Mouse (Mus musculus): Measurements from ENCODE around the gene Pet117. TPM values are rescaled to one million over a fixed set of nuclear protein-coding genes. Genes with fewer than 3 reads are reported as not detected.
"Not testable (repeated sequence)": the region's sequence is repeated elsewhere in the genome, so short reads cannot be mapped to it uniquely, and the experiment has no call there.

The Pet117 gene
- polyA plus RNA-seq, 1 experiment from 2014 or later, result 2.8 TPM

GRCm38 (mm10) chr2:144338149-144338548, 30.6 kb upstream of the Pet117 start:
- not testable (repeated sequence) for ATAC-seq; H3K9ac ChIP-seq; H3K9me3 ChIP-seq; H3K27me3 ChIP-seq (replicated peaks); H3K36me3 ChIP-seq; H3K4me3 ChIP-seq (replicated peaks); H3K27ac ChIP-seq; H3K4me2 ChIP-seq (replicated peaks); H3K4me1 ChIP-seq (replicated peaks)
- WGBS, result 83% methylated on average over 6 of the region's 6 CpGs

- 62% methylated on average over 4 of the region's 4 CpGs for WGBS
- Histone ChIP-seq H3K4me2 (replicated peaks) (no peak overlapping the region), H3K36me3 (no peaks in the 10 kb centered on the region), H3K4me1 (replicated peaks) (no peaks in the 10 kb centered on the region), H3K27ac (no peak overlapping the region), H3K9me3 (no peaks in the 10 kb centered on the region), H3K4me3 (replicated peaks) (no peak overlapping the region), H3K27me3 (replicated peaks) (no peaks in the 10 kb centered on the region), H3K9ac (no peak overlapping the region)
- ATAC-seq, result no peak
Observed at GRCm38 (mm10) chr2:144343158-144343557, 25.6 kb upstream of the Pet117 start.

- Histone ChIP-seq H3K4me1 (replicated peaks) (no peaks in the 10 kb centered on the region), H3K4me3 (replicated peaks) (no peak overlapping the region), H3K9me3 (no peaks in the 10 kb centered on the region), H3K27ac (no peak overlapping the region), H3K36me3 (no peaks in the 10 kb centered on the region), H3K27me3 (replicated peaks) (no peaks in the 10 kb centered on the region), H3K9ac (no peak overlapping the region), H3K4me2 (replicated peaks) (no peak overlapping the region)
- WGBS, result 65% methylated on average over 3 of the region's 3 CpGs
- ATAC-seq, result no peak
Observed at GRCm38 (mm10) chr2:144348525-144348924, 20.3 kb upstream of the Pet117 start.

GRCm38 (mm10) chr2:144352843-144353242, 16.0 kb upstream of the Pet117 start:
- no peak overlapping the region for H3K27ac ChIP-seq
- H3K4me3 ChIP-seq (replicated peaks), result no peak overlapping the region
- H3K36me3 ChIP-seq, result no peaks in the 10 kb centered on the region
- no peaks in the 10 kb centered on the region for H3K4me1 ChIP-seq (replicated peaks)
- no peak overlapping the region for H3K9ac ChIP-seq
- no peaks in the 10 kb centered on the region for H3K9me3 ChIP-seq
- WGBS, result 79% methylated on average over 11 of the region's 11 CpGs
- H3K4me2 ChIP-seq (replicated peaks), result no peak overlapping the region
- no peaks in the 10 kb centered on the region for H3K27me3 ChIP-seq (replicated peaks)
- no peak for ATAC-seq

- Histone ChIP-seq H3K4me2 (replicated peaks) (peak overlapping the region; percentile 60), H3K9ac (peak overlapping the region; percentile 78), H3K27me3 (replicated peaks) (no peaks in the 10 kb centered on the region), H3K9me3 (no peaks in the 10 kb centered on the region), H3K36me3 (peaks cover 6% of the 10 kb centered on the region; the same call in 1 of the 2 replicates), H3K27ac (peak overlapping the region; percentile 94), H3K4me3 (replicated peaks) (peak overlapping the region; percentile 67), H3K4me1 (replicated peaks) (0 out of 2 replicates have a peak, but pooled peaks cover 3% of the 10 kb centered on the region)
- WGBS, result 0% methylated on average over 43 of the region's 43 CpGs
- ATAC-seq, result peak; percentile 92
Observed at GRCm38 (mm10) chr2:144369020-144369421, 225 bp downstream of the Pet117 start.

- under 1% methylated on average over 12 of the region's 12 CpGs for WGBS
- no peaks in the 10 kb centered on the region for H3K27me3 ChIP-seq (replicated peaks)
- peak; percentile 44 for ATAC-seq
- peak overlapping the region; percentile 94 for H3K27ac ChIP-seq
- peak overlapping the region; percentile 67 for H3K4me3 ChIP-seq (replicated peaks)
- H3K9ac ChIP-seq, result peak overlapping the region; percentile 78
- H3K9me3 ChIP-seq, result no peaks in the 10 kb centered on the region
- peak overlapping the region; percentile 60 for H3K4me2 ChIP-seq (replicated peaks)
- peaks cover 10% of the 10 kb centered on the region; the same call in 1 of the 2 replicates for H3K36me3 ChIP-seq
- 0 out of 2 replicates have a peak, but pooled peaks cover 3% of the 10 kb centered on the region for H3K4me1 ChIP-seq (replicated peaks)
Observed at GRCm38 (mm10) chr2:144369511-144369910, 715 bp downstream of the Pet117 start.

- no peak for ATAC-seq
- Histone ChIP-seq H3K4me2 (replicated peaks) (no peak overlapping the region), H3K4me1 (replicated peaks) (0 out of 2 replicates have a peak, but pooled peaks cover 3% of the 10 kb centered on the region), H3K36me3 (peaks cover 16% of the 10 kb centered on the region), H3K9me3 (no peaks in the 10 kb centered on the region), H3K27ac (no peak overlapping the region), H3K9ac (no peak overlapping the region), H3K4me3 (replicated peaks) (no peak overlapping the region), H3K27me3 (replicated peaks) (no peaks in the 10 kb centered on the region)
- 90% methylated on average over 4 of the region's 4 CpGs for WGBS
Observed at GRCm38 (mm10) chr2:144371566-144371965, 2.8 kb downstream of the Pet117 start.

GRCm38 (mm10) chr2:144373063-144373462, 4.3 kb downstream of the Pet117 start:
- Histone ChIP-seq H3K9me3 (no peaks in the 10 kb centered on the region), H3K27ac (no peak overlapping the region), H3K27me3 (replicated peaks) (no peaks in the 10 kb centered on the region), H3K36me3 (peaks cover 21% of the 10 kb centered on the region), H3K4me1 (replicated peaks) (0 out of 2 replicates have a peak, but pooled peaks cover 3% of the 10 kb centered on the region), H3K4me3 (replicated peaks) (no peak overlapping the region), H3K9ac (no peak overlapping the region), H3K4me2 (replicated peaks) (no peak overlapping the region)
- WGBS, result 91% methylated on average over 9 of the region's 9 CpGs
- no peak for ATAC-seq

GRCm38 (mm10) chr2:144375063-144375703, 6.4 kb downstream of the Pet117 start:
- Histone ChIP-seq H3K36me3 (peaks cover 33% of the 10 kb centered on the region), H3K27me3 (replicated peaks) (no peaks in the 10 kb centered on the region), H3K4me2 (replicated peaks) (no peak overlapping the region), H3K9ac (no peak overlapping the region), H3K4me3 (replicated peaks) (no peak overlapping the region), H3K27ac (no peak overlapping the region), H3K4me1 (replicated peaks) (0 out of 2 replicates have a peak, but pooled peaks cover 3% of the 10 kb centered on the region), H3K9me3 (no peaks in the 10 kb centered on the region)
- no peak for ATAC-seq
- WGBS, result 80% methylated on average over 10 of the region's 10 CpGs

- Histone ChIP-seq H3K4me1 (replicated peaks) (no peaks in the 10 kb centered on the region), H3K36me3 (peaks cover 42% of the 10 kb centered on the region), H3K27ac (peak overlapping the region; percentile 44), H3K9ac (no peak overlapping the region), H3K4me3 (replicated peaks) (no peak overlapping the region), H3K4me2 (replicated peaks) (no peak overlapping the region), H3K27me3 (replicated peaks) (no peaks in the 10 kb centered on the region), H3K9me3 (no peaks in the 10 kb centered on the region)
- peak; percentile 45 for ATAC-seq
- 75% methylated on average over 3 of the region's 3 CpGs for WGBS
Observed at GRCm38 (mm10) chr2:144381293-144381692, 12.5 kb downstream of the Pet117 start.

GRCm38 (mm10) chr2:144381741-144382140, 12.9 kb downstream of the Pet117 start:
- no peaks in the 10 kb centered on the region for H3K27me3 ChIP-seq (replicated peaks)
- no peak overlapping the region for H3K4me2 ChIP-seq (replicated peaks)
- WGBS, result 84% methylated on average over 4 of the region's 4 CpGs
- no peaks in the 10 kb centered on the region for H3K9me3 ChIP-seq
- ATAC-seq, result no peak
- H3K27ac ChIP-seq, result no peak overlapping the region
- H3K36me3 ChIP-seq, result peaks cover 42% of the 10 kb centered on the region
- no peak overlapping the region for H3K4me3 ChIP-seq (replicated peaks)
- H3K4me1 ChIP-seq (replicated peaks), result no peaks in the 10 kb centered on the region
- no peak overlapping the region for H3K9ac ChIP-seq

GRCm38 (mm10) chr2:144382624-144383138, 13.9 kb downstream of the Pet117 start:
- WGBS, result 79% methylated on average over 7 of the region's 7 CpGs

GRCm38 (mm10) chr2:144386296-144386695, 17.5 kb downstream of the Pet117 start:
- WGBS, result 74% methylated on average over 2 of the region's 2 CpGs
- Histone ChIP-seq H3K4me3 (replicated peaks) (no peak overlapping the region), H3K27me3 (replicated peaks) (no peaks in the 10 kb centered on the region), H3K4me2 (replicated peaks) (no peak overlapping the region), H3K9me3 (no peaks in the 10 kb centered on the region), H3K27ac (no peak overlapping the region), H3K36me3 (peaks cover 36% of the 10 kb centered on the region), H3K9ac (no peak overlapping the region), H3K4me1 (replicated peaks) (no peaks in the 10 kb centered on the region)
- no peak for ATAC-seq

More at GRCm38 (mm10) chr2:144382624-144383138, 13.9 kb downstream of the Pet117 start:
- ATAC-seq, result no peak
- Histone ChIP-seq H3K36me3 (peaks cover 41% of the 10 kb centered on the region), H3K4me1 (replicated peaks) (no peaks in the 10 kb centered on the region), H3K4me2 (replicated peaks) (no peak overlapping the region), H3K9me3 (no peaks in the 10 kb centered on the region), H3K27ac (no peak overlapping the region), H3K9ac (no peak overlapping the region), H3K4me3 (replicated peaks) (no peak overlapping the region), H3K27me3 (replicated peaks) (no peaks in the 10 kb centered on the region)

Measured in intestine, embryonic 15.5 days (tissue).